Mouse (Mus musculus) brain, adult 2 months (tissue): ENCODE results near the gene Jph3.

Source experiments
- DNase-seq: peaks from one replicate; pipeline ENCODE4 v3.0.0; 2011; ENCODE audit warnings: low read depth, low spot score

The Jph3 gene

GRCm38 (mm10) chr8:121782493-121782892 lies 53.1 kb downstream of the Jph3 start:
- DNase-seq: peak; percentile 69

- peak; percentile 89 for DNase-seq
Measured at GRCm38 (mm10) chr8:121786542-121786941, 57.1 kb downstream of the Jph3 start.

- no peak for DNase-seq
Measured at GRCm38 (mm10) chr8:121788786-121789185, 59.4 kb downstream of the Jph3 start.

- DNase-seq: peak; percentile 67
Measured at GRCm38 (mm10) chr8:121792159-121792558, 62.7 kb downstream of the Jph3 start.

- peak; percentile 45 for DNase-seq
Measured at GRCm38 (mm10) chr8:121792627-121793026, 63.2 kb downstream of the Jph3 start.

- no peak for DNase-seq
Measured at GRCm38 (mm10) chr8:121794151-121794550, 64.7 kb downstream of the Jph3 start.

- DNase-seq: no peak
Measured at GRCm38 (mm10) chr8:121795461-121795860, 66.0 kb downstream of the Jph3 start.

- no peak for DNase-seq
Measured at GRCm38 (mm10) chr8:121796406-121796805, 67.0 kb downstream of the Jph3 start.

- DNase-seq: no peak
Measured at GRCm38 (mm10) chr8:121798401-121798800, 69.0 kb downstream of the Jph3 start.

- DNase-seq: peak; percentile 68
Measured at GRCm38 (mm10) chr8:121804829-121805228, 75.4 kb downstream of the Jph3 start.

- no peak for DNase-seq
Measured at GRCm38 (mm10) chr8:121806126-121806525, 76.7 kb downstream of the Jph3 start.

GRCm38 (mm10) chr8:121808032-121808431 lies 78.6 kb downstream of the Jph3 start:
- no peak for DNase-seq

GRCm38 (mm10) chr8:121809524-121810155 lies 80.2 kb downstream of the Jph3 start:
- peak; percentile 87 for DNase-seq

GRCm38 (mm10) chr8:121811502-121811901 lies 82.1 kb downstream of the Jph3 start:
- peak; percentile 54 for DNase-seq

- DNase-seq: peak; percentile 62
Measured at GRCm38 (mm10) chr8:121811931-121812570, 82.6 kb downstream of the Jph3 start.

GRCm38 (mm10) chr8:121818226-121818625 lies 88.8 kb downstream of the Jph3 start:
- peak; percentile 63 for DNase-seq

- DNase-seq: no peak
Measured at GRCm38 (mm10) chr8:121820840-121821239, 91.4 kb downstream of the Jph3 start.

GRCm38 (mm10) chr8:121821320-121821719 lies 91.9 kb downstream of the Jph3 start:
- DNase-seq: no peak

GRCm38 (mm10) chr8:121821770-121822169 lies 92.3 kb downstream of the Jph3 start:
- no peak for DNase-seq

- no peak for DNase-seq
Measured at GRCm38 (mm10) chr8:121827726-121828125, 98.3 kb downstream of the Jph3 start.

- DNase-seq: no peak
Measured at GRCm38 (mm10) chr8:121828376-121829023, 99.1 kb downstream of the Jph3 start.

GRCm38 (mm10) chr8:121829048-121829776 lies 99.8 kb downstream of the Jph3 start, which contains the start of gene Klhdc4:
Gene Klhdc4, minus strand, starts transcription at chr8:121829569.
- peak; percentile 98 for DNase-seq
